Mouse (Mus musculus) spleen, postnatal 0 days (tissue): ENCODE measurements around the gene Tpm4. TPM values are rescaled to one million over a fixed set of nuclear protein-coding genes. Genes with fewer than 3 reads are reported as not detected.

Experiments used
- polyA plus RNA-seq: library from polyadenylated mRNA; unstranded; fragments of >200 nt; fragmentation: Nextera tagmentation; extraction: Ambion mirVana; gene quantifications from 2 replicates; pipeline ENCODE4 v1.2.1, GENCODE M21; 2015

Tpm4 gene
- polyA plus RNA-seq: 196 and 211 TPM in 2 replicates

DNA sequence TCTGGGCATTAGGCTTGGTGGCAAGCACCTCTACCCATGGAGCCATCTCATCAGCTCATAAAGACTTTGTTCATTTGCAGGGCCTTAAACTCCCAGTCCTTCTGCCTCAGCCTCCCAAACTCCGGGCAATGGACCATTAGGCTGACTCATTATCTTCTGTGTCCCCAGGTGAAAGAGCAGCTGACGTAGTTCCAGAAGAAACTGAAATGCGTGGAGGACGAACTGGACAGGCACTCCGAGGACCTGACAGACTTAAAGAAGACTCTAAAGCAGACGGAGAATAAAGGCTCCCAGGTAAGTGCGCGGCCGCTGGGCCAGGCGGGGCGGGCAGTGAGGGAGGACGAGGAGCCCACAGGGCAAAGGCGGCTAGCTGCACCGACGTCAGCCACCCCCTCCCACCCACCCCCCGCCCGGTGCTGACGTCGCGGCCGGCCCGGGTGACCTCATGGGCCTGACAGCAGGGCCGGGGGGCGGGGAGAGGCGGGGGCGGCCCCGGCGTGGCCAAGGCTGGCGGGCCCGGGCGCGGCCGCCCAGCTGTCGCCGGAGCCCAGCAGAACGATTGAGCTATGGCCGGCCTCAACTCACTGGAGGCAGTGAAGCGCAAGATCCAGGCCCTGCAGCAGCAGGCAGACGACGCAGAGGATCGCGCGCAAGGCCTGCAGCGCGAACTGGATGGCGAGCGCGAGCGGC, at the start of gene Tpm4:
Gene Tpm4 (plus strand): TSS at position 220 of the 690 bp plus-strand sequence.

DNA sequence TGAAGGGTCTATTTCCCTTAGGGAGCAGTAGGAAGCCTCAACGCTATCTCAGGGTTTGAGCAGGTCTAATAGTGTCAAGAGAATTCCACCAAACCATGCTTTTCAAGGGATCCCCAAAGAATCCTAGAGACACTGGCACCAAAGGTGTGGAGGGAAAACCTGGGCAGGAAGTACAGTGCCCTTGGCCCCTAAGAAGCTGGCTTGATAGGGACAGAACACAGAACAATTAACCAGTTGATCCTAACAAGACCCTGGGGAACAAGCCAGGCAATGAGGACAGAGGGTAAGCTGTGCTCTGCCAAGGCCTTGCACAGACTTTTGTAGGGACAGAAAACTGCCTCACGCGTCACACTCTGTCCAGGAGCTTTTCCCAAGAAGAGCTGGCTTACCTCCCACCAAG, 28.0 kb upstream of the Tpm4 start, which contains the start of gene Olfr374:
Gene Olfr374 (plus strand): TSS at position 301 of the 400 bp plus-strand sequence.

DNA sequence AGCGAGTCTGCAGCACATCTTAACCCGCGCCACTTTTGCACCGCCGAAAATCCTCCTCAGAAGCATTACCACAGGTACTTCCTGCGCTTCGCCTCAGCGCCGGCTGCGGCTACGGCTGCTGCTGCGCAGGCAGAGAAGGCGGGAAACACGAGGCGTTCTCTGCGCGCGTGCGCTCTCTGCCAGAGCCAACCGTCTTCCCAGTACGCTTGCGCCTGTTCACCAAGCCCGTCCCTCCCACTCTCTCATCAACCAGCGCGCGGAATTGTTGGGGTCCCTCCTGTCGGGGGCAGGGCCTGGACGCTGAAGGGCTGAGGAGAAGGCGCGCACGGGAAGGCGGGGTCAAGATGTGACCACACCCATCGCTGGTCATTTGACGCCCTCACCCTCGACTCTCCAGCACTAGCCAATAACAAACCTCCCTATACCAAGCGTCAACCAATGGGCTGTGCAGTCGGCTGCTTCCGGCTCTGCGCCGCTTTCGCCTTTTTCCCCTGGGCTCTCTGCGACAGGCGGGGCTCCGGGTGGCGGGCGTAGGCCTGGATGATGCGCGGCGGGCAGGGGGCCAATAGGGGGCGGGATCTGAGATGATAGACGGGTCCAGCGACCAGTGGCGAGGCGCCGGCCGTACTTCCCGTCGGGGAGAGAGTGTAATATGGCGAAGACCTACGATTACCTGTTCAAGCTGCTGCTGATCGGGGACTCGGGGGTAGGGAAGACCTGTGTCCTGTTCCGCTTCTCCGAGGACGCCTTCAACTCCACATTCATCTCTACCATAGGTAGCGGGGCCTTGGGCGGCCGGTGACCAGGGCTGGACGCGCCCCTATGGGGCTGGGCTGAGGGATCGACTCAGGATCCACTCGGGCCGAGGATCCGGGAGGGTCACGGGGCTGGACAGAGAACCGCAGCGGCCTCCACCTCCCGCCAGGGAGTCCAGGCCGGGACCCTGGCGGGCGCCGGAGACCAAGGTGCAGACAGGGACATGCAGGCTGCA, 26.2 kb downstream of the Tpm4 start, which contains the start of gene Rab8a:
Gene Rab8a (plus strand): TSS at position 494 of the 991 bp plus-strand sequence.

DNA sequence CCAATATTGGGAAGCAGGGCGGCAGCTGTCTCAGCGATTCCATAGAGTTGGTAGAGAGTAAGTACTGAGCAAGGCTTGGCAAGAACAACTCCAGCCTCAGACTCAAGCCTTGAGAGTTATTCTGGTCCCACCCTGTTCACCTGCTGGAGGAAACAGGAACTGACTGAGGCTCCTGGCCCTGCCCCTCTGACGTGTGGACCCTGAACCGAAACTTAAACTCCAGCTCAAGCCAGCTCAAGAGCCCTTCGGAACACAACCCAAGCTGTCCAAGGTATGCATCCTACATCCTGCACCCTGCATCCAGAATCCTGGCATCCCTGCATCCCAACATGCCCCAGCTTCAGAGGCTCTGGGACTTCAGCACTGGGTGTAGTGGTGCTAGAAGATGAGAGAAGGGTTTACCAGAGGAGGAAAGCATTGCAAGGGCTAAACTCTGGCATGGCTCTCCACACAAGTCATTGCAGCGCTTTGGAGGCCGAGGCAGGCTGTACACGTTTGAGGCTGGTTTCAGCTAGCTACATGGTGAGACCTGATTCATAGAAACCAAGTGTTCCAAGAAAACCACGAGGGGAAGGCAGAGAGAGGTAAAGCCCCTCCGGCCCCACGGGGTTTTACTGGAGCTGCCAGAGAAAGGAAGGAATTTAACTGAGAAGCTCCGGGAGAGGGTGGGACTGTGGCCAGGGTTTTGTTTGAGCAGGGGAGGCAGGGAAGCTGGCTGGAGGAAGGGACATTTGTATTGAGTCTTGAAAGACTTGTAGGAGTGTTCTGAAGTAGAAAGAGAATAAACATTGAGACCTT, 54.8 kb downstream of the Tpm4 start, which contains the start of gene Hsh2d:
Gene Hsh2d (plus strand): TSS at position 222 of the 798 bp plus-strand sequence.

Other genes with a start within 250 kb of the Tpm4 start
- 1.0 and 1.6 TPM in 2 replicates for gene Zfp882, start 226.4 kb upstream of the Tpm4 start, polyA plus RNA-seq
- 7.8 and 8.9 TPM in 2 replicates for gene Zfp617, start 226.3 kb upstream of the Tpm4 start, polyA plus RNA-seq
- 10.0 and 10.7 TPM in 2 replicates for gene Zfp961, start 183.9 kb upstream of the Tpm4 start, polyA plus RNA-seq
- 37.6 and 46.6 TPM in 2 replicates for gene Cyp4f18, start 125.3 kb upstream of the Tpm4 start, polyA plus RNA-seq
- gene Olfr372, start 93.8 kb upstream of the Tpm4 start, polyA plus RNA-seq: 0.13 TPM in 1 of 2 replicates, not detected in the other
- gene Olfr373, start 51.8 kb upstream of the Tpm4 start, polyA plus RNA-seq: 0.06 and 0.07 TPM in 2 replicates
- gene Olfr374, start 27.9 kb upstream of the Tpm4 start, polyA plus RNA-seq: 0.04 TPM in 1 of 2 replicates, not detected in the other
- 58.0 and 61.8 TPM in 2 replicates for gene Rab8a, start 26.2 kb downstream of the Tpm4 start, polyA plus RNA-seq
- gene Hsh2d, start 54.7 kb downstream of the Tpm4 start, polyA plus RNA-seq: 2.7 and 3.6 TPM in 2 replicates
- gene Cib3, start 77.9 kb downstream of the Tpm4 start, polyA plus RNA-seq: 0.26 and 0.39 TPM in 2 replicates
- gene Gm11034, start 78.7 kb downstream of the Tpm4 start, polyA plus RNA-seq: not detected in 2 replicates
- 52.6 and 55.1 TPM in 2 replicates for gene Fam32a, start 84.8 kb downstream of the Tpm4 start, polyA plus RNA-seq
- gene Ap1m1, start 105.0 kb downstream of the Tpm4 start, polyA plus RNA-seq: 68.3 and 74.6 TPM in 2 replicates
- 12.0 and 12.3 TPM in 2 replicates for gene Gm10282, start 170.3 kb downstream of the Tpm4 start, polyA plus RNA-seq
- 18.5 and 24.5 TPM in 2 replicates for gene Klf2, start 184.1 kb downstream of the Tpm4 start, polyA plus RNA-seq